Comparison of ENCODE assay signal across 26 mouse cellular contexts in genomic region chr2:162394601-162395000, GRCm38 (mm10).
A peak's percentile ranks its signal among the peaks of the same experiment; 100 is the strongest.
DNase-seq lines count a peak whose midpoint lies in the region; ATAC-seq lines count a peak whose summit lies in the region.
"Had no signal": no experiment of that assay in that cellular context is flagged by ENCODE, and none has a peak within 500 bp of the region (broad histone marks: within the 10 kb centered on the region; RNA-seq: fewer than 3 reads in every experiment).

No protein-coding gene starts in this region.

- H3K9me3 ChIP-seq in midbrain, embryonic 16.5 days (replicated peaks; ENCODE audit: control insufficient read depth, low read length, poor library complexity, severe bottlenecking): no peaks in the 10 kb centered on the region
- H3K9me3 ChIP-seq: forebrain, embryonic 10.5 days; forebrain, embryonic 13.5 days; heart, embryonic 12.5 days; heart, embryonic 15.5 days; hindbrain, embryonic 10.5 days; hindbrain, embryonic 13.5 days; intestine, embryonic 15.5 days had no signal

- no peak overlapping the region for H3K9ac ChIP-seq in midbrain, embryonic 16.5 days (ENCODE audit: low read depth, low read length)
- H3K9ac ChIP-seq: forebrain, embryonic 13.5 days; heart, embryonic 12.5 days; heart, embryonic 15.5 days; hindbrain, embryonic 13.5 days; intestine, embryonic 15.5 days had no signal

- H3K4me1 ChIP-seq in midbrain, embryonic 16.5 days (ENCODE audit: control insufficient read depth, insufficient read depth, low read length): peaks cover 2% of the 10 kb centered on the region; the same call in 1 of the 2 replicates
- H3K4me1 ChIP-seq: forebrain, embryonic 13.5 days; heart, embryonic 12.5 days; heart, embryonic 15.5 days; hindbrain, embryonic 10.5 days; intestine, embryonic 15.5 days had no signal

- no peak for ATAC-seq in midbrain, embryonic 16.5 days
- ATAC-seq: activated CD4-positive, CD25-positive, alpha-beta regulatory T cell, adult 4 months; CD4-positive, CD25-positive, alpha-beta regulatory T cell, adult 4 months; forebrain, embryonic 13.5 days; forebrain, embryonic 16.5 days; hindbrain, embryonic 16.5 days; intestine, embryonic 15.5 days had no signal

- 80% methylated on average over 6 of the region's 6 CpGs for WGBS in midbrain, embryonic 16.5 days

- H3K27me3 ChIP-seq in midbrain, embryonic 16.5 days (ENCODE audit: control insufficient read depth, insufficient read depth, low read depth, low read length): no peaks in the 10 kb centered on the region
- H3K27me3 ChIP-seq: heart, embryonic 12.5 days; heart, embryonic 15.5 days; hindbrain, embryonic 13.5 days; intestine, embryonic 15.5 days had no signal

- no peak overlapping the region for H3K27ac ChIP-seq in midbrain, embryonic 16.5 days (ENCODE audit: low read length)
- H3K27ac ChIP-seq: forebrain, embryonic 10.5 days; forebrain, embryonic 13.5 days; heart, embryonic 15.5 days; hindbrain, embryonic 10.5 days; hindbrain, embryonic 13.5 days; intestine, embryonic 15.5 days had no signal

- H3K4me3 ChIP-seq in midbrain, embryonic 16.5 days (ENCODE audit: low read depth, low read length): no peak overlapping the region
- H3K4me3 ChIP-seq: forebrain, embryonic 10.5 days; forebrain, embryonic 13.5 days; heart, embryonic 12.5 days; heart, embryonic 15.5 days; hindbrain, embryonic 10.5 days; hindbrain, embryonic 13.5 days; intestine, embryonic 15.5 days had no signal

- DNase-seq in cerebellum, adult 11-12 months: peak; percentile 52
- no peak for DNase-seq in cerebellum, postnatal 4 days (ENCODE audit: low spot score in 2 of 2)
- DNase-seq in R1 (ENCODE audit: low read depth, low spot score): peak; percentile 25
- peak; percentile 64 for DNase-seq in brain, adult 2 months (ENCODE audit: low read depth, low spot score)
- DNase-seq in cerebellum, adult 9-11 months: peak; percentile 54
- no peak for DNase-seq in kidney, adult 8-10 months
- no peak for DNase-seq in embryo, embryonic 10 days (ENCODE audit: low spot score)
- DNase-seq: adrenal gland, postnatal 10 days; adrenal gland, postnatal 36 days; gastrocnemius, postnatal 10 days; gastrocnemius, postnatal 36 days; heart, postnatal 10 days; heart, postnatal 36 days; kidney, adult 11 months had no signal

- H3K36me3 ChIP-seq in midbrain, embryonic 16.5 days (ENCODE audit: control insufficient read depth, insufficient read depth, low read length): no peaks in the 10 kb centered on the region
- H3K36me3 ChIP-seq: forebrain, embryonic 10.5 days; heart, embryonic 12.5 days; heart, embryonic 15.5 days; hindbrain, embryonic 10.5 days; hindbrain, embryonic 13.5 days; intestine, embryonic 15.5 days had no signal

- no peak overlapping the region for H3K4me2 ChIP-seq in midbrain, embryonic 16.5 days (ENCODE audit: low read length)
- H3K4me2 ChIP-seq: forebrain, embryonic 13.5 days; heart, embryonic 12.5 days; heart, embryonic 15.5 days; hindbrain, embryonic 13.5 days; intestine, embryonic 15.5 days had no signal

Comparison
In these comparisons a context has a peak if more than half of its experiments do, and no peak if none do; other contexts are left out.
1. DNase-seq: peak in cerebellum, adult 11-12 months (single experiment), R1 (single experiment), brain, adult 2 months (single experiment) and cerebellum, adult 9-11 months (single experiment); none in cerebellum, postnatal 4 days (0 of 2), kidney, adult 8-10 months (0 of 2) and embryo, embryonic 10 days (single experiment).